Mouse (Mus musculus): ENCODE data around the gene Cadm2. TPM values are rescaled to one million over a fixed set of nuclear protein-coding genes. Genes with fewer than 3 reads are reported as not detected.

The Cadm2 gene
- polyA plus RNA-seq, 1 experiment: not detected

- H3K4me3 ChIP-seq (replicated peaks): no peak overlapping the region
- H3K36me3 ChIP-seq (ENCODE audit: control insufficient read depth): no peaks in the 10 kb centered on the region
Observed at GRCm38 (mm10) chr16:67030918-67031317, 589.8 kb downstream of the Cadm2 start.

GRCm38 (mm10) chr16:67019856-67020255 is 600.9 kb downstream of the Cadm2 start:
- Histone ChIP-seq H3K4me1 (ENCODE audit: control insufficient read depth) (no peaks in the 10 kb centered on the region), H3K9me3 (ENCODE audit: control insufficient read depth, low read length) (peaks cover 2% of the 10 kb centered on the region), H3K27me3 (ENCODE audit: control insufficient read depth) (no peaks in the 10 kb centered on the region), H3K4me3 (replicated peaks) (no peak overlapping the region), H3K36me3 (ENCODE audit: control insufficient read depth) (no peaks in the 10 kb centered on the region)
- no peak for TF ChIP-seq GATA1 (IDR thresholded peaks at IDR 0.05; ENCODE audit: low read length)
- TF ChIP-seq TAL1 (IDR thresholded peaks at IDR 0.05; ENCODE audit: low read length): no peak

More at GRCm38 (mm10) chr16:67030918-67031317, 589.8 kb downstream of the Cadm2 start:
- TF ChIP-seq TAL1 (IDR thresholded peaks at IDR 0.05; ENCODE audit: low read length) (no peak), GATA1 (IDR thresholded peaks at IDR 0.05; ENCODE audit: low read length) (no peak)
- no peaks in the 10 kb centered on the region for H3K4me1 ChIP-seq (ENCODE audit: control insufficient read depth)
- no peaks in the 10 kb centered on the region for H3K9me3 ChIP-seq (ENCODE audit: control insufficient read depth, low read length)
- H3K27me3 ChIP-seq (ENCODE audit: control insufficient read depth): no peaks in the 10 kb centered on the region

GRCm38 (mm10) chr16:67017710-67018109 is 603.0 kb downstream of the Cadm2 start:
- Histone ChIP-seq H3K27me3 (ENCODE audit: control insufficient read depth) (no peaks in the 10 kb centered on the region), H3K4me1 (ENCODE audit: control insufficient read depth) (no peaks in the 10 kb centered on the region), H3K4me3 (replicated peaks) (no peak overlapping the region), H3K9me3 (ENCODE audit: control insufficient read depth, low read length) (peaks cover 2% of the 10 kb centered on the region), H3K36me3 (ENCODE audit: control insufficient read depth) (no peaks in the 10 kb centered on the region)
- TF ChIP-seq TAL1 (IDR thresholded peaks at IDR 0.05; ENCODE audit: low read length): no peak
- TF ChIP-seq GATA1 (IDR thresholded peaks at IDR 0.05; ENCODE audit: low read length): no peak

- TF ChIP-seq GATA1 (IDR thresholded peaks at IDR 0.05; ENCODE audit: low read length) (no peak), TAL1 (IDR thresholded peaks at IDR 0.05; ENCODE audit: low read length) (no peak)
Observed at GRCm38 (mm10) chr16:67003161-67003560, 617.5 kb downstream of the Cadm2 start.

GRCm38 (mm10) chr16:67001707-67002106 is 619.0 kb downstream of the Cadm2 start:
- TF ChIP-seq GATA1 (IDR thresholded peaks at IDR 0.05; ENCODE audit: low read length): no peak
- TF ChIP-seq TAL1 (IDR thresholded peaks at IDR 0.05; ENCODE audit: low read length): no peak
- H3K9me3 ChIP-seq (ENCODE audit: control insufficient read depth, low read length): no peaks in the 10 kb centered on the region

More at GRCm38 (mm10) chr16:67003161-67003560, 617.5 kb downstream of the Cadm2 start:
- no peaks in the 10 kb centered on the region for H3K9me3 ChIP-seq (ENCODE audit: control insufficient read depth, low read length)
- no peaks in the 10 kb centered on the region for H3K4me1 ChIP-seq (ENCODE audit: control insufficient read depth)
- H3K27me3 ChIP-seq (ENCODE audit: control insufficient read depth): no peaks in the 10 kb centered on the region
- no peak overlapping the region for H3K4me3 ChIP-seq (replicated peaks)
- no peaks in the 10 kb centered on the region for H3K36me3 ChIP-seq (ENCODE audit: control insufficient read depth)

GRCm38 (mm10) chr16:66997461-66997860 is 623.2 kb downstream of the Cadm2 start:
- H3K27me3 ChIP-seq (ENCODE audit: control insufficient read depth): no peaks in the 10 kb centered on the region
- no peaks in the 10 kb centered on the region for H3K4me1 ChIP-seq (ENCODE audit: control insufficient read depth)
- no peaks in the 10 kb centered on the region for H3K9me3 ChIP-seq (ENCODE audit: control insufficient read depth, low read length)
- TF ChIP-seq TAL1 (IDR thresholded peaks at IDR 0.05; ENCODE audit: low read length) (no peak), GATA1 (IDR thresholded peaks at IDR 0.05; ENCODE audit: low read length) (no peak)
- no peak overlapping the region for H3K4me3 ChIP-seq (replicated peaks)
- no peaks in the 10 kb centered on the region for H3K36me3 ChIP-seq (ENCODE audit: control insufficient read depth)

More at GRCm38 (mm10) chr16:67001707-67002106, 619.0 kb downstream of the Cadm2 start:
- Histone ChIP-seq H3K4me3 (replicated peaks) (no peak overlapping the region), H3K36me3 (ENCODE audit: control insufficient read depth) (no peaks in the 10 kb centered on the region), H3K27me3 (ENCODE audit: control insufficient read depth) (no peaks in the 10 kb centered on the region), H3K4me1 (ENCODE audit: control insufficient read depth) (no peaks in the 10 kb centered on the region)

- no peaks in the 10 kb centered on the region for H3K36me3 ChIP-seq (ENCODE audit: control insufficient read depth)
- no peak overlapping the region for H3K4me3 ChIP-seq (replicated peaks)
Observed at GRCm38 (mm10) chr16:66987741-66988140, 633.0 kb downstream of the Cadm2 start.

GRCm38 (mm10) chr16:66986879-66987278 is 633.8 kb downstream of the Cadm2 start:
- H3K27me3 ChIP-seq (ENCODE audit: control insufficient read depth): no peaks in the 10 kb centered on the region
- no peak overlapping the region for H3K4me3 ChIP-seq (replicated peaks)
- no peaks in the 10 kb centered on the region; the same call in 1 of the 2 replicates for H3K9me3 ChIP-seq (ENCODE audit: control insufficient read depth, low read length)
- TF ChIP-seq GATA1 (IDR thresholded peaks at IDR 0.05; ENCODE audit: low read length) (no peak), TAL1 (IDR thresholded peaks at IDR 0.05; ENCODE audit: low read length) (no peak)
- no peaks in the 10 kb centered on the region for H3K36me3 ChIP-seq (ENCODE audit: control insufficient read depth)
- no peaks in the 10 kb centered on the region for H3K4me1 ChIP-seq (ENCODE audit: control insufficient read depth)

More at GRCm38 (mm10) chr16:66987741-66988140, 633.0 kb downstream of the Cadm2 start:
- Histone ChIP-seq H3K9me3 (ENCODE audit: control insufficient read depth, low read length) (no peaks in the 10 kb centered on the region; the same call in 1 of the 2 replicates), H3K4me1 (ENCODE audit: control insufficient read depth) (no peaks in the 10 kb centered on the region), H3K27me3 (ENCODE audit: control insufficient read depth) (no peaks in the 10 kb centered on the region)
- TF ChIP-seq GATA1 (IDR thresholded peaks at IDR 0.05; ENCODE audit: low read length): no peak
- no peak for TF ChIP-seq TAL1 (IDR thresholded peaks at IDR 0.05; ENCODE audit: low read length)

- Histone ChIP-seq H3K27me3 (ENCODE audit: control insufficient read depth) (no peaks in the 10 kb centered on the region), H3K4me3 (replicated peaks) (no peak overlapping the region), H3K9me3 (ENCODE audit: control insufficient read depth, low read length) (no peaks in the 10 kb centered on the region), H3K4me1 (ENCODE audit: control insufficient read depth) (no peaks in the 10 kb centered on the region), H3K36me3 (ENCODE audit: control insufficient read depth) (no peaks in the 10 kb centered on the region)
- TF ChIP-seq GATA1 (IDR thresholded peaks at IDR 0.05; ENCODE audit: low read length): no peak
- no peak for TF ChIP-seq TAL1 (IDR thresholded peaks at IDR 0.05; ENCODE audit: low read length)
Observed at GRCm38 (mm10) chr16:66970912-66971311, 649.8 kb downstream of the Cadm2 start.
